Mouse (Mus musculus): Measurements from ENCODE around the gene Cgnl1. TPM values are rescaled to one million over a fixed set of nuclear protein-coding genes. Genes with fewer than 3 reads are reported as not detected.
A peak's percentile ranks its signal among the peaks of the same experiment; 100 is the strongest.

Cgnl1 gene
- total RNA-seq, 2 experiments from 2014 or later: 4.0 to 7.6 TPM

DNA sequence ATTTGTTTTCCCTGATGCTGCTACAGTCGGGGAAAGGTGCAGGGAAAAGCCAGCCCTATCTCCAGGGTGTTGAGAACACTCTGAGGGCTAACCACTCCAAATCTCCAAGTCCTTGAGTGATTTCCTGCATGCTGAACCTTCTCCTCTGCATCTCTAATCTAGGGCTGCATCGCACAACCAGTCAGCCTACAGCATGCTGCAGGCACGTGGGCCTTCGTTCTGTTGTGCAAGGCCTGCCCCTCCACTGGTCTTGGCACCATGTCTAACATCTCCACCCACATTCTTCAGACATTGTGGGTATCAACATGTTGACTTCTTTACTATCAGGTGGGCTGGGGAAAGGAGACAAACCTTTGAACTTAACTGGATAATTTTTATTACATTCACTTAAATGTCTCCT lies 44.2 kb downstream of the Cgnl1 start:
- no peak for DNase-seq
- intact Hi-C loops (cut with DNase I): no loop called here

DNA sequence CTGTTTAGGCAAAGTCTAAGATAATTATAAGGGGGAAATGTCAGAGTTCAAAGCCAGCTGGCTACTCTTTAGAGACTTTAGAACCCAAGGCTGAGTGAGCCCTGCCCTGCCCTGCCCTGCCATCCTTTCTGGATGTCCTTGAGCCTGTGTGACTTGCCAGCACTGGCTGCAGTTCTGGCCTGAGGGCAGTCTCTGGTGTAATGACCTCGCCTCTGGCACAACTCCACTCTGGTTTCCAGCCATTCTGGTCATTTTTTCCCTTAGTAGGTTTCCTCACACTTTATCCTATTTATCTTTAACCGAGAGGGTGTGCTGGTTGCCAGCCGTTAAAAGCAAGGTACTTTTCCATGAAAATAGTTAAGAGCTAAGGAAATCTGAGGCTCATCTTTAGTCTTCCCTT lies 45.3 kb downstream of the Cgnl1 start:
- intact Hi-C loops (cut with DNase I): no loop called here
- peak; percentile 44 to 48 for DNase-seq

DNA sequence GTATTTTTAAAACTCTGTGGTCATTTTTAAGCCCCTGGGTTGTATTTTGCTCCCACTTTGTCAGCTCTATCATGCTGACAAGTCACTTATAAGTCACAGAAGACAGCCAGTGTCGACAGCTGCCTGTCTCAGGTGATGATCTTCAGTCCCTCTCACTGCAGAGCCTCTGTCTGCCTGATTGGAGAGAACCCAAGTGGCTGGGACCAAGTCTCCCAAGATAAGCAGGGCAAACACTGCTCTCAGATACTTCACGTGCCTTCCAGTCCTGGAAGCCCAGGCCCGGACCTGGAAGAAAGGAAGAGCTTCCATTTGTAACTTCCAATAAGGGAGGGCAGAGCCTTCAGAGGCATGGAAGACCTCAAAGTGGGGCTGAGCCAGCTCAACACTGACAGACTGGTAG lies 49.0 kb downstream of the Cgnl1 start:
- DNase-seq: no peak
- intact Hi-C loops (cut with DNase I): no loop called here

DNA sequence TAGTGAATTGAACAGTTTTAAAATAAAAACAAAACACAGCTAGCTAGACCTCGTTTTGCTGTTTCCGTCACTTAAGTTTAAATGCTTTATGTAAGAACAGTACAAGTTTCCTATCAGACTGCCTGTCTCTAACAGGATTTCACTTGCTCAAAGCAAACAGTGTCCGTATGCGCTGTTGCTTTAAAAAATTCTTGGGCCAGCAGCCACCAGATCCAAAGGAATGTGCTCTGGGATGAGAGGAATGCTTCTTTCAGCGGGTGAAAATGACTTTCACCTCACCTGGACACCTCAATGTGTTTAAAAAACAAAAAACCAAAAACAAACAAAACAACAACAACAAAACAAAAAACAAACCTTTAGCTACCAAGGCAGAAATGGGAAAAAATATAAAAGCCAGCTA lies 54.4 kb downstream of the Cgnl1 start:
- intact Hi-C loops (cut with DNase I): no loop called here
- DNase-seq: no peak

DNA sequence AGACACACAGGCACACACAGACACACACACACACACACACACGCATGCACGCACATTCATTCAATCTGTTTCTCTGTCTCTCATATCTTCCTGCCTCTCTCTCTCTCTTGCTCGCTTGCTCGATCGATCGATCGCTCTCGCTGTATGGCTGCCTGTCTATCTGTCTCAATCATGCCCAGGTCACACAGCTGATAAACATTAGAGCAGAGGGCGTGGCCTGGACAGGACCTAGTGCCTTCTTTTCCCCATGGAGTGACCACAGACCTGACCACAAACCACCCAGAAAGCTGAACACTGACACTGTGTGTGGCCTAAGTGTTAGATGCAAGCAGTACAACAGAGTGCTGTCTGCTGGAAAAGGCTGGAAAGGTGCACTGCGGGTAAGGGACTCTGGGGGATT lies 60.6 kb downstream of the Cgnl1 start:
- intact Hi-C loops (cut with DNase I): no loop called here

DNA sequence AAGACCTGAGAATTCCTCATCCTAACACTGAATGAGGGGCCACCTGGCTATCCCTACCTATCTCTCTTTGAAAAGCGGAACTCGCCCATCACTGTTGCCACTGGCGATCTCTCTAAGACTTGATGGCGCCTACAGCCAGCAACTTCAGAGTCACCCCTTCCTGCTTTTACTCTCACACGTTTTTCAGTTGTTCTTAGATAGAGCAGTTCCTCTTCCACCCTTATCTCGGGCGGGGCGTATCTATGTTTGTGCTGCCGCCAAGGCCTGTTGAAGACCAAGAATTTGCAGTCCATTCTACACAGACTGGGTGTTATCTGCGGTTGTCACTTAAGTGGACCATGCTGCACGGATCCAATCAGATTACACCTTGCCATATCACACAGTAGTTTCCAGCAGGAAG lies 62.2 kb downstream of the Cgnl1 start:
- DNase-seq: no peak
- intact Hi-C loops (cut with DNase I): no loop called here

More for the DNA sequence above, 60.6 kb downstream of the Cgnl1 start:
- DNase-seq: no peak

DNA sequence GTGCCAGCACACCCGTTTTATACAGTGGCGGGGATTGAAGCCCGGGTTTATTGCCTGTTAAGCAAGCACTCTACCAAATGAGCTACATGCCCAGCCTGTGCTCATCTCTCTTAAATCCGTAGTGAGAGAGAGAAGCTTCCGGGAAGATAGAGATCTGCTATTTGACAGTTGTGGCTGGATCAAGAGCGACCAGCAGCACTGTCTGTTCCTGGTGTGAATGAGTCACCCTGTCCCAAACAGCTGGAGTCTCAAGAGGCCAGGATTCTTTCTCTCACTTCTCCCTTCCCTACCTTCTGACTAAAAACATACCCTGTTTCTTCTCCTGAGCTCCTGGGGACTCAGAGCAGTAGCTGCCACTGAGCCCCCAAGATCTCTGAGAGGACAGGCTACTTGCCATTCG lies 63.4 kb downstream of the Cgnl1 start:
- intact Hi-C loops (cut with DNase I): no loop called here
- no peak for DNase-seq

DNA sequence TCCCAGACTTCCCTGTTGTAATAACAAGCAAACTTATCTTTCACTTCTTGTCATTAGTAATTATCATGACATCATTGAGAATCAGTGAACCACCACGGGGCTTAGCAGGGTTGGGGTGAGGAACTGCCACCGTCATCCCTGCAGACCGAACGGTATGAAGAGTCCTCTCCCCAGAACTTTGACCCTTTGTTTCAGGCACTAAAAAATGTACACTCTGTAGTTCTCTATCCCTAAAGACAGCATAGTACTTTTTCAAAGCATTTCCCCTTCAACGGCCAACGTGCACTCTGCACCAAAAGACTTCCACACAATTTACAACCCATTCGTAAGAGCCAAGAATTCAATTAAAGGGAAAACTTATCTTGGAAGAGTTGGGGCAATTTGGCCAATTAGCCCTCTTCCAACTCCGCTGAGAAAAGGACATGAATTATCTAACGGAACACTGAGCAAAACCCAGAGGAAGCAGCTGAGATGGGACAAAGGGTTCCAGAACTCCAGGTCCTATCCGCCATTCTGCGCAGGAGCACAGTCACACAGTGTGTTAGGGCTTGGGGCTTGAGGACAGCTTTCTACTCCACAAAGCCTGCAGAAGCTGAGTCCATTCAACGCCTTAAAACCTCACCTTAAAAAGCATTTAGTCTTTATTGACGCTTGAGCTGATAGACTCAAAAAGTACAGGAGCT lies 66.9 kb downstream of the Cgnl1 start:
- no peak for DNase-seq
- intact Hi-C loops (cut with DNase I): no loop called here

DNA sequence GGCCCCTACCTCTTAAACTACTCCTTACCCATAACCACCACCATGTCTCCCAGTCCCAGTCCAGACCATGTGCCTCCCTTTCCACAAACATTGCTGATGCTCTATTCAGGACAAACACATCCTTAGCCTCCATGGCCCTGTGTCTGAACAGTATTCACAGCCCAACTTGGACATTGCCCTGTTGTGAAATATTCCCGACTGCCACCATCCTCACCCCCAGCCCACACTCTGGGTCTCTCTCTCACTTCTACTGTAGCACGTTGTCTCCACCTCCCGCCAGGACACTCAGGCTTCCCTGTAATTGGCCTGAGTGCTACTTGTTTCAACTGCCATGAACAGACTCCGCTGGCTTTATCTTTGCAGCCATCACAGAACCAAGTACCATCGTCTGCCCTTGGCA lies 72.3 kb downstream of the Cgnl1 start:
- DNase-seq: no peak
- intact Hi-C loops (cut with DNase I): no loop called here

DNA sequence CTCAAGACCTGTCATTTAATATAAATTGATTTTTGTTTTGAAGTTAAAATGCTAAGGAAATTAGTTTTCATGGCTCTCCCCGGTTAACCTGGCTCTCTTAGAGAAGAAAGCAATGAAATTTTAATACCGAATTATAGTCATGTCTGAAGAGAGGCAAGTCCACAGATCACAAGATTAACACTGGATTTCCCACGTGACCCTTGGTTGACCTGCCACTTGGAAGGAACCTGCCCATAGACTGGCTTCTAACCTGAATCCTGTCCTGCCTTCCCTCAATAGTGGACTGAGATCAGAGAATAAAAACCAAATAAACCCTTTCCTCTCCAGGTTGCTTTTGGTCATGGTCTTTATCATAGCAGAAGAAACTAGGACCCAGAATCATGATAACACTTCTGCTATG lies 73.3 kb downstream of the Cgnl1 start:
- intact Hi-C loops (cut with DNase I): no loop called here
- no peak for DNase-seq

DNA sequence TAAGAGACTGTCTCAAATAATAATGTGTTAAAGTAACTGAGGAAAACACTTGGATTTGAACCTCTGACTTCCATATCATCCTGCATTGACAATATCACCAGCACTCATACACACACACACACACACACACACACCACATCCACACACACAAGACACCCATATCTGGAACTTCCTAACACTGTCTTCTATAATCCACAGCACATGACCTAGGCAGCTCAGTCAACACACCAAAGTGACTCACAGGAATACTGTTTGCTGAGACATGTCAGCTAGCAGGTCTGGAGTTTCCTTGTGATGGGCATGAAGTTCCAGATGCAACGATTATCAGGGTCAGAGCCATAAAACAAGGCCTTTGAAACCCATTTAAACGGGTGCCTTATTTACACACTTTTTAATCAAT lies 74.2 kb downstream of the Cgnl1 start:
- DNase-seq: no peak
- intact Hi-C loops (cut with DNase I): no loop called here

DNA sequence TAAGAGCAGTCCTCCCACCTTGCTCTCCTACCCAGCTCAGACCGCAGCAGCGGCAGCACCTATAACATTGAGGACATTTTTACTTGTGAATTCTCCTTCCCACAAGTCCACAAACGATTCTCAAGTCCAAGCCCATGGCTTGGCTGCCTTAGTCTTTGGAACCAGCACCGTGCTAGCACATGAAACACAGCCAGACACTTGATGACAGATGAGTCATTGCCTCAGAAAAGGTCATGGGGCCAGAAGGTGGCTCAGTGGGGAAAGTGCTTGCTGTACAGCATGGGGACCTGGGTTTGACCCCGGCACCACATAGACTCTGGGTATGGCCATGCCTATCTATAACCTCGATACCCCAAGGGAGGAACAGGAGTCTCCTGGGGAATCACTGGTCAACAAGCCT lies 74.6 kb downstream of the Cgnl1 start:
- intact Hi-C loops (cut with DNase I): no loop called here
- peak; percentile 34 to 42 for DNase-seq

DNA sequence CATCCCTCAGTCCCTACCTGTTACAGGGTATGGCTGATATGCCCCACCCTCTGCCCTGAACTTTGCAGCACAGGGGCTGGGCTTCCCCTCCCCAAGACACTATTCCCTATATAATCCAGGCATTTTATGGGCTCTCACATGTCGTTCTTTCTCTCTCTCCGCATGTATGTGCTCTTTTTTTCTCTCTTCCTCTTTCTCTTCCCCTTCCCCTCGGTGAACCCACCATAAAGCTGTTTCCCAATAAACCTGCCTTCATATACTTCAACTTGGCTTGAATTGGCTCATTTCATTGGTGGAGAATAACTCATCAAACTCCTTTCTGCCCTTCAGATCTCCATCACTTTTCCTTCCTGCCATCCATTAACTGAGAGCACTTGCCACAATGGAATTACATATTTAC lies 76.3 kb downstream of the Cgnl1 start:
- intact Hi-C loops (cut with DNase I): no loop called here

DNA sequence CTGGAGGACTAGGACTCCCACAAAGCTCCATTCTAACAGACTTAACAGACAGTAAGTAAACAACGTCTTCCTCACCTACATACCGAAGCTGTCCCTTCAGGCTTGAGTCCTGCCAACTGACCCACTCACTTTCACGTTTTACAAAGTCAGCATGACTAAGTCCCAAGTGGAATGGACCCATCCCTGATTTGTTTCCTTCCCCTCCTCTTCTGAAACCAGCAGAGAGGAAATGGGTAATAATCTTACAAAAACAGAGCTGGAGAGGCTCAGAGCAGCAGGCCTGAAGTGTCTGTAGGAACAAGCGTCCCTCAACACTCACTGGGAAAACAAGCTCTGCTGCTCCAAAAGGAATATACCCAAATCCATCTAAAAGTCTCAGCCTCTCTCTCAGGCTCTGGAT lies 77.2 kb downstream of the Cgnl1 start:
- no peak for DNase-seq
- intact Hi-C loops (cut with DNase I): no loop called here

More for the DNA sequence above, 76.3 kb downstream of the Cgnl1 start:
- no peak for DNase-seq

DNA sequence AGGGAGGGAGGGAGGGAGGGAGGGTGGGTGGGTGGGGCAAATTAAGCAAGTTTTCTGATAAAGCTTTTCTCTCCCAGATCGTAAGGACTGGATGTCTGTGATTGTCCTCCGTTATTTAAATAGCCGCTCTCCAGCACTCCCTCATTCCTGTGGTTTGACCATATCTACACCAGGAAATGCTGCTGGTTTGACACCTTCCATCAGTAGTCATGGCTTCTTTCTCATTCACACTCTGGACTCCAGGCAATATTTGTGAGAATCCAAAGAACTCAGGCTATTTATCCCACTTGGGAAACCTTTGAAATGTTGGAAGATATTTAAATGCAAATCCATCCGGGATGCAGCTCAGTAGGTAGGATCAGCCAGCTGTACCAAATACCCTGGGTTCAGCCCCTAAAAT lies 77.6 kb downstream of the Cgnl1 start:
- intact Hi-C loops (cut with DNase I): no loop called here
- no peak for DNase-seq

DNA sequence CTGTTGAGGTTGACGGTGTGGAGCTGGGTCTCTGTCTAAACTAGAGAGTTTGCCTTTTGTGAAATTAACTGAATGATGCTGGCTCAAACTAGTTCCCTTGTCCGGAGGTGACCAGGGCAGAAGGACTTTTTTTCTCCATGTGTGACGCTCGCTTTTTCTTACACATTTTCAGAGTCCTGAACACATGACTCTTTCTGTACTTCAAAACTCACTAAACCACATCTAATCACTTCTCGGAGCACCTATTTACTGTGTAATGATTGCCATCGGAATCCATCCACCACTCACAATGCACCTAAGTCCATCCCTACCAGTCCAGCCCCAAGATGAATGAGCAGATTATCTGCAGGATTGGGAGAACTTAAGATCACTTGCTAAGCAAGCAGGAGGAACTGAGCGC lies 79.2 kb downstream of the Cgnl1 start:
- no peak for DNase-seq
- intact Hi-C loops (cut with DNase I): no loop called here

DNA sequence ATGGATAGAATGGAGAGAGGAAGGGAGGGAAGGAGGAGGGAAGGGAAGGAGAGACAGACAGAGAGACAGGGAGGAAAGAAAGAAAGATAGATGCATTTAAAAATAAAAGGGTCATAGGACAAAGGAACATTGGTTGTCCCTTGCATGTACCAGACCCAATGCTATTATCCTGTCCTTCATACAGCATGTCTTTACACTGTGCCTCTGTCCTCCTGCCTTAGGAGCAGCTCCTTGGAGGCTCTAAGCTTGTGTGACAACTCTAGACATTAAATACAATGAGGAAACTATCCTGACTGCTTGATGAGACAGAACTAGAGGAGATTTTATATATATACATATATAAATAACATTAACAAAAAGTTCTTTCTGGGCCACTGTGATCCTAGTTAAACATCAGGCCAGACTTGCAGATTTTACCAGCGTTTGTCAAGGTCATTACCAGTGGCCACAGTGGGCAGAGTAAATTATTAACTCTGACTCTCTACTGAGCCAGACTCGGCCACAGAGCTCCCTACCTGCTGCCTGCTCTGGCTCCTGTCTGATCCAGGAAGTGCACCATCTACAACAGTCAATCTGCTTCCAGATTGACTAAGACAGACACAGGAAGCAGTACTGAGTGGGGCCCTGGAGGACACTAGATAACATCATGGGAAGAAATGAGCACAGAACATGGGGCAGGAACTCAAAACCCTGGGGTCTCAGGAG lies 81.9 kb downstream of the Cgnl1 start:
- intact Hi-C loops (cut with DNase I): no loop called here
- no peak for DNase-seq

DNA sequence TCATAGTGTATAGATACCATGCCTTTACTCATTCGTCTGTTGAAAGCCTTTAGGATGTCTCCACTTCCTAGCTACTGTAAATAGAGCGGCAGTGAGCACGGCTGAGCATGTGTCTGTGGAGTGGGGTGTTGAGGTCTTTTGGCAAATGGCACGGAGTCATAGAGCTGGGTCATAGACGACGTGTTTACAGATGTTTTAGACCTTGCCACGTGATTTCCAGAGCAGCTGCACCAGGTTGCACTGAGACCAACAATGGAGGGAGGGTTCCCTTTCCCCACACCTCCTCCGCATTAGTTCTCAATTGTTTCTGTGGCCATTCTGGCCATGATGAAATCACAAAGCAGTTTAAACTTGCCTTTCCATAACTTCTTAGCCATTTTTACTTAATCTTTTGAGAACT lies 84.9 kb downstream of the Cgnl1 start:
- DNase-seq: no peak
- intact Hi-C loops (cut with DNase I): no loop called here

DNA sequence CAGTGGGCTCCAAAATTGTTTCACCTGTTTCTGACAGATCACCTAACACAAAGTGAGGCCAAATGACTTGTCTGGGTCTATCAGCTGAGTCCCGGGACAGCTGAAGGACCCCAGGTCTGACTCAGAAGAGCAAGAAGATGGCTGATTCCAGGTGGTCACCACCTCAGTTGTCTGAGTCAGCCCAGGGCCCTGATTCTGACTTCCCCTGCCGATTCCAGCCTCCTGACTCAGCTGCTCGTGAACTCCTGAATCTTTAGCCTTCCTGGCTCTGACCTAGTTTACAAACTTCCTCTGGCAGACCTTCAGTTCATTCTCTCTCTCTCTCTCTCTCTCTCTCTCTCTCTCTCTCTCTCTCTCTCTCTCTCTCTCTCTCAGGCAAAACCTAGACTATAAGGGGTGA lies 86.6 kb downstream of the Cgnl1 start:
- intact Hi-C loops (cut with DNase I): no loop called here
- DNase-seq: no peak

DNA sequence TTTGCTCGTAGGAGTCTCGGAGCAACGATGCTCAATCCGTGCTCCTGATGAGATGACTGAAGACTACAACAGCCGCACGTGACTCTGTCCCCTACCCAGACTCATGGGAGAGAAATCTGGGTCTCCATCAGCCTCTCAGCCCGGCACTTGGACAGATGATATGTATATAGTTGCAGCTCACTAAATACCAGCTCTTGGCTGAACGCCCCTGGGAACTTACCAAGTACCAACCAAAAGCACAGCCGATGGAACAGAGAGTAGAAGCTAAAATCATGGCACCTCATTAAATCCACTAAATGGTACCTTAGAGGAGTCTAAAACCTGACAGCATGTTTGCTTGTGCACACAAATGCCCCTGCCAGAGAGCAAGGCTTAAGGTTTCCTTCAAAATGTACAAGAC lies 91.0 kb downstream of the Cgnl1 start:
- DNase-seq: no peak
- intact Hi-C loops (cut with DNase I): no loop called here

DNA sequence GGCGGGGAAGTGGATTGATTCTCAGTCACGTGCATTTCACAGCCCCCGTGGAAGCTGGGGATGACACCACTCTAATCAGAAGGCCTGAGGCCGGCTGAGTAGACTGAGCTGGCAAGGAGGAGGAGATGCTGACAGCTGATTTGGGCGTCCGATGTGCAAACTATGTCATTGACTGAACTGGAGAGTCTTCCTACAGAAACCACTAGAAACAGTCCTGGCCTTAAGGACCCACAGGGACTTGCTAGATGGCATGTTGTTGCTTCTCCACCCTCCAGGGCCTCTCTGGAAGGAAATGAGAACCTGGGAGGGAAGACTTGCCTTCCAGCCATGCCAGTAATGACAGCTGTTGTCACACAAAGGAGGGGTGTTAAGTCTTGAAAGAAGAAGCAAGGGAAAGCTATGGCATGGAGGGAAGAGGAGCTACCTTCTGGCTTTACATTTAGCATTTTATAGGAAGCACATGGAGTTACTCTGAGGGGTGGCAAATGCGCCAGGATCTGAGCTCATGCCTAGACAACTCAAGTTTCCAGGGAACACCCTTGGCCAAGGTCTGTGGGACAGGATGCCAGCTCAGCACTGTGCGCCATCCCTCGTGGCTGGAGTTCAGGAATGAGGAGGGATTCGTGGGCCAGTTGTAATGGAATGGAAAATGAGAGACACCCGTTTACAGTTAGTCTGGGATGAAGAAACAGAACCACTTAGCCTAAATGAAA lies 92.1 kb downstream of the Cgnl1 start:
- intact Hi-C loops (cut with DNase I): no loop called here
- DNase-seq: peak; percentile 65 to 70
